Mouse (Mus musculus) kidney, adult 2 months (tissue): ENCODE measurements around the gene Trim47. TPM values are rescaled to one million over a fixed set of nuclear protein-coding genes. Genes with fewer than 3 reads are reported as not detected.

Source experiments
- DNase-seq: peaks from one replicate; pipeline ENCODE4 v3.0.0; 2021
- H3K27ac ChIP-seq: fragments of 200-500 bp; 2 replicates; pipeline ENCODE4 v1.5.1; 2012; ENCODE audit warnings: low read depth, low read length, control low read depth, inconsistent platforms; ENCODE audit not compliant: insufficient read depth
- H3K27me3 ChIP-seq: fragments of 200-500 bp; replicated peaks from 2 replicates; pipeline ENCODE4 v1.6.1; 2012; ENCODE audit warnings: mild to moderate bottlenecking, moderate library complexity, low read length, inconsistent platforms; ENCODE audit not compliant: control insufficient read depth, insufficient read depth
- H3K36me3 ChIP-seq: fragments of 200-500 bp; 2 replicates; pipeline ENCODE4 v1.6.1; 2012; ENCODE audit warnings: mild to moderate bottlenecking, moderate library complexity, low read length, inconsistent platforms; ENCODE audit not compliant: control insufficient read depth, insufficient read depth
- H3K4me1 ChIP-seq: fragments of 200-500 bp; 2 replicates; pipeline ENCODE4 v1.6.1; 2011; ENCODE audit warnings: low read length; ENCODE audit not compliant: control insufficient read depth, insufficient read depth
- H3K4me3 ChIP-seq: fragments of 200-500 bp; 2 replicates; pipeline ENCODE4 v1.5.1; 2011; ENCODE audit warnings: mild to moderate bottlenecking, low read depth, low read length, control low read depth; ENCODE audit not compliant: insufficient read depth
- CTCF ChIP-seq: fragments of 200-500 bp; conservative IDR thresholded peaks from 2 replicates; pipeline ENCODE4 v1.5.1; 2011; ENCODE audit warnings: low read depth, mild to moderate bottlenecking, control low read depth, low read length, moderate library complexity, mixed read lengths; ENCODE audit not compliant: insufficient read depth, insufficient read length
- POLR2A ChIP-seq: fragments of 200-500 bp; IDR thresholded peaks from one replicate; pipeline ENCODE4 v1.6.1; 2011; ENCODE audit warnings: low read depth, low read length, control low read depth
- WGBS: fragments of 180-500 bp; shearing (Covaris S2); methylation state at CpG from one replicate; pipeline ENCODE4 v1.1.7; 2018; 5-methylcytosine and 5-hydroxymethylcytosine counted together
- polyA plus RNA-seq: library from polyadenylated mRNA; depleted of rRNA; stranded (reverse); fragments of >200 nt; gene quantifications from 2 replicates; pipeline ENCODE4 v1.2.3, GENCODE M21; 2012

Trim47 gene
- polyA plus RNA-seq, 1 experiment = 34.9 TPM

GRCm38 (mm10) chr11:116167884-116168439, 41.0 kb upstream of the Trim47 start, which contains the start of gene Fbf1:
TSS of gene Fbf1 (minus strand) at chr11:116168166.
- Histone ChIP-seq H3K27ac (peak within 1 kb of the TSS; percentile 61), H3K4me1 (peaks cover 26% of the 10 kb centered on the region; the same call in 1 of the 2 replicates), H3K36me3 (peaks cover 5% of the 10 kb centered on the region), H3K27me3 (no peaks in the 10 kb centered on the region), H3K4me3 (peak within 1 kb of the TSS; percentile 87)
- peak; percentile 97 for DNase-seq
- TF ChIP-seq CTCF (no peak), POLR2A (peak; percentile 32)
- whole genome bisulfite sequencing = under 1% methylated on average over 40 of the region's 40 CpGs

GRCm38 (mm10) chr11:116167232-116167631, 40.2 kb upstream of the Trim47 start:
- Histone ChIP-seq H3K36me3 (0 out of 2 replicates have a peak, but pooled peaks cover under 1% of the 10 kb centered on the region), H3K4me1 (peaks cover 21% of the 10 kb centered on the region; the same call in 1 of the 2 replicates), H3K27me3 (no peaks in the 10 kb centered on the region), H3K27ac (peak overlapping the region; percentile 61; the same call in 1 of the 2 replicates), H3K4me3 (peak overlapping the region; percentile 87)
- peak; percentile 29 for DNase-seq
- 20% methylated on average over 6 of the region's 6 CpGs for WGBS
- TF ChIP-seq CTCF = no peak
- TF ChIP-seq POLR2A = no peak

- DNase-seq = peak; percentile 74
- Histone ChIP-seq H3K27me3 (no peaks in the 10 kb centered on the region), H3K4me1 (peaks cover 8% of the 10 kb centered on the region; the same call in 1 of the 2 replicates), H3K36me3 (no peaks in the 10 kb centered on the region), H3K4me3 (no peak overlapping the region), H3K27ac (no peak overlapping the region)
- 16% methylated on average over 9 of the region's 9 CpGs for WGBS
- TF ChIP-seq POLR2A = no peak
- TF ChIP-seq CTCF = no peak
Observed at GRCm38 (mm10) chr11:116163002-116163401, 36.0 kb upstream of the Trim47 start.

- Histone ChIP-seq H3K36me3 (no peaks in the 10 kb centered on the region), H3K27me3 (no peaks in the 10 kb centered on the region), H3K4me1 (peaks cover 8% of the 10 kb centered on the region; the same call in 1 of the 2 replicates), H3K27ac (no peak overlapping the region), H3K4me3 (no peak overlapping the region)
- TF ChIP-seq CTCF = no peak
- no peak for TF ChIP-seq POLR2A
- 84% methylated on average over 10 of the region's 10 CpGs for WGBS
- DNase-seq = no peak
Observed at GRCm38 (mm10) chr11:116162146-116162545, 35.1 kb upstream of the Trim47 start.

- WGBS = 80% methylated on average over 12 of the region's 12 CpGs
- no peak overlapping the region for H3K27ac ChIP-seq
- no peak for DNase-seq
- no peaks in the 10 kb centered on the region for H3K36me3 ChIP-seq
- H3K27me3 ChIP-seq = no peaks in the 10 kb centered on the region
- H3K4me1 ChIP-seq = peaks cover 8% of the 10 kb centered on the region; the same call in 1 of the 2 replicates
- no peak overlapping the region for H3K4me3 ChIP-seq
- no peak for TF ChIP-seq CTCF
- TF ChIP-seq POLR2A = no peak
Observed at GRCm38 (mm10) chr11:116161312-116161711, 34.3 kb upstream of the Trim47 start.

- 98% methylated on average over 2 of the region's 2 CpGs for WGBS
- Histone ChIP-seq H3K36me3 (no peaks in the 10 kb centered on the region; the same call in 1 of the 2 replicates), H3K27ac (no peak overlapping the region)
Observed at GRCm38 (mm10) chr11:116150960-116151359, 23.9 kb upstream of the Trim47 start.

GRCm38 (mm10) chr11:116149341-116149740, 22.3 kb upstream of the Trim47 start:
- H3K27me3 ChIP-seq = no peaks in the 10 kb centered on the region
- H3K4me3 ChIP-seq = no peak overlapping the region
- peaks cover 11% of the 10 kb centered on the region for H3K4me1 ChIP-seq
- H3K36me3 ChIP-seq = no peaks in the 10 kb centered on the region; the same call in 1 of the 2 replicates
- no peak for DNase-seq
- TF ChIP-seq POLR2A (no peak), CTCF (no peak)
- H3K27ac ChIP-seq = no peak overlapping the region
- WGBS = 91% methylated on average over 6 of the region's 6 CpGs

More at GRCm38 (mm10) chr11:116150960-116151359, 23.9 kb upstream of the Trim47 start:
- no peak for DNase-seq
- TF ChIP-seq CTCF (no peak), POLR2A (no peak)
- no peaks in the 10 kb centered on the region for H3K27me3 ChIP-seq
- H3K4me3 ChIP-seq = no peak overlapping the region
- peaks cover 6% of the 10 kb centered on the region for H3K4me1 ChIP-seq
